Mouse (Mus musculus) limb, embryonic 14.5 days (tissue): ENCODE data around the gene Numb. TPM values are rescaled to one million over a fixed set of nuclear protein-coding genes. Genes with fewer than 3 reads are reported as not detected.
"Not testable (repeated sequence)": the region's sequence is repeated elsewhere in the genome, so short reads cannot be mapped to it uniquely, and the experiment has no call there.

Experiments
- ATAC-seq: fragments of 200-750 bp; cut with Nextera tagmentation; 2 replicates; pipeline ENCODE4 v1.8.0; 2017; ENCODE audit warnings: low read depth, moderate number of reproducible peaks, moderate TSS enrichment; ENCODE audit not compliant: low FRiP score
- DNase-seq: peaks from one replicate; pipeline ENCODE4 v3.0.0-alpha.2; 2015; ENCODE audit warnings: low spot score
- H3K27ac ChIP-seq: fragments of 300-500 bp; sonication (generic); replicated peaks from 2 replicates; pipeline ENCODE4 v1.5.1; 2014; ENCODE audit warnings: low read depth, mild to moderate bottlenecking, low read length, moderate library complexity, mixed read lengths
- H3K27me3 ChIP-seq: fragments of 300-500 bp; sonication (generic); 2 replicates; pipeline ENCODE4 v1.6.1; 2014; ENCODE audit warnings: low read length, mixed read lengths; ENCODE audit not compliant: control insufficient read depth, insufficient read depth
- H3K36me3 ChIP-seq: fragments of 300-500 bp; sonication (generic); 2 replicates; pipeline ENCODE4 v1.6.1; 2014; ENCODE audit warnings: mild to moderate bottlenecking, low read length, moderate library complexity, mixed read lengths; ENCODE audit not compliant: control insufficient read depth, insufficient read depth
- H3K4me1 ChIP-seq: fragments of 300-500 bp; sonication (generic); 2 replicates; pipeline ENCODE4 v1.6.1; 2014; ENCODE audit warnings: antibody characterized with exemption, low read length, mixed read lengths; ENCODE audit not compliant: control insufficient read depth, insufficient read depth
- H3K4me2 ChIP-seq: fragments of 300-500 bp; sonication (generic); replicated peaks from 2 replicates; pipeline ENCODE4 v1.6.1; 2014; ENCODE audit warnings: low read depth, mild to moderate bottlenecking, low read length, moderate library complexity; ENCODE audit not compliant: severe bottlenecking
- H3K4me3 ChIP-seq: fragments of 300-500 bp; sonication (generic); replicated peaks from 2 replicates; pipeline ENCODE4 v1.5.1; 2014; ENCODE audit warnings: low read length
- H3K9ac ChIP-seq: fragments of 300-500 bp; sonication (generic); 2 replicates; pipeline ENCODE4 v1.6.1; 2014; ENCODE audit warnings: mild to moderate bottlenecking, low read depth, low read length, moderate library complexity; ENCODE audit not compliant: severe bottlenecking
- H3K9me3 ChIP-seq: fragments of 300-500 bp; sonication (generic); 2 replicates; pipeline ENCODE4 v1.6.1; 2016; ENCODE audit warnings: low read length; ENCODE audit not compliant: control insufficient read depth
- POLR2A ChIP-seq: fragments of 200-500 bp; IDR thresholded peaks from 2 replicates; pipeline ENCODE4 v1.8.0; 2012; ENCODE audit warnings: inconsistent platforms, mild to moderate bottlenecking, moderate library complexity, borderline replicate concordance; ENCODE audit not compliant: insufficient read depth, insufficient read length; ENCODE audit errors: extremely low read depth
- WGBS: fragments of 180-500 bp; shearing (Covaris S2); extraction: QIAGEN DNeasy Blood & Tissue Kit; methylation state at CpG from one replicate; pipeline ENCODE4 v1.1.7; 2014; 5-methylcytosine and 5-hydroxymethylcytosine counted together
- polyA plus RNA-seq, 2 experiments: library from polyadenylated mRNA; depleted of rRNA in 1 of 2; stranded (reverse) in 1 of 2; unstranded in 1 of 2; fragments of >200 nt; fragmentation: Nextera tagmentation in 1 of 2; extraction: Ambion mirVana in 1 of 2; gene quantifications; 2 replicates each; pipeline versions ENCODE4 v1.2.1 to v1.2.3; 2012 to 2014

The Numb gene
- polyA plus RNA-seq, 2 experiments = 31.3 to 53.8 TPM

DNA sequence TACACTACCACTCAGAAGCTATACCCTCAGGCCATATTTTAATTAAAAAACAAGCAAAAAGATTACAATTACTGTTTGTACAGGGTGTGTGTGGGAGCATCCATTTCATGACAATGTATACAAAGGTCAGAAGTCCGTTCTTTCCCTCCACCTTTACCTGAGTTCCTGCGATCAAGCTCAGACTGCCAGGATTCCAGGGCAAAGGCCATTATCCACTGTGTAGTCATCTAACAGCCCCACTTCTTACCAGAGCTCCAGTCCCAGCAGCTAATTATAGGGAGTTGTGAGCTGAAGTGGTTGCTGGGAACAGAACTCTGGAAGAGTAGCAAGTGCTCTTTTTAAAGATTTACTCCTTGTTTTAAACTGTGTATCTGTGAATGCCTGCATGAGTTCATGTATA is 11.3 kb downstream of the Numb start:
- no peak overlapping the region for H3K4me2 ChIP-seq
- no peak overlapping the region for H3K9ac ChIP-seq
- DNase-seq (no peak), ATAC-seq (no peak)
- no peak overlapping the region for H3K27ac ChIP-seq
- peaks cover 7% of the 10 kb centered on the region; the same call in 1 of the 2 replicates for H3K36me3 ChIP-seq
- no peaks in the 10 kb centered on the region for H3K27me3 ChIP-seq
- WGBS = 80% methylated on average over 2 of the region's 2 CpGs
- H3K9me3 ChIP-seq = no peaks in the 10 kb centered on the region
- no peak overlapping the region for H3K4me3 ChIP-seq
- TF ChIP-seq POLR2A = no peak
- H3K4me1 ChIP-seq = 0 out of 2 replicates have a peak, but pooled peaks cover 3% of the 10 kb centered on the region

DNA sequence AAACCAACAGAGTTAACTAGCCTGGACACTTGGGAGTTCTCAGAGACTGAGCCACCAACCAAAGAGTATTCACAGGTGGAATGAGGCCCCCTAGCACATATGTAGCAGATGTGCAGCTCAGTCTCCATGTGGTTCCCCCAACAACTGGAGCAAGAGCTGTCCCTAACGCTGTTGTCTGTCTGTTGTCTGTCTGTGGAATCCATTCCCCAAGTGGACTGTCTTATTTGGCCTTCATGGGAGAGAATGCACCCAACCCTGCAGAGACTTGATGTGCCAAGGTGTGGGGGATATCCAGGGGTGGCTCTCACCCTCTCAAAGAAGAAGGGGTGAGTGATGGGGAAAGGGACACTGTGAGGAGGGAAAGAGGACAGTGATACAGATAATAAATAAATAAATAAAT is 28.8 kb downstream of the Numb start:
- Histone ChIP-seq H3K4me1 (no peaks in the 10 kb centered on the region), H3K9ac (no peak overlapping the region), H3K27ac (no peak overlapping the region), H3K27me3 (no peaks in the 10 kb centered on the region), H3K4me3 (no peak overlapping the region), H3K36me3 (no peaks in the 10 kb centered on the region; the same call in none of the 2 replicates), H3K4me2 (no peak overlapping the region), H3K9me3 (no peaks in the 10 kb centered on the region)
- DNase-seq (no peak), ATAC-seq (no peak)
- TF ChIP-seq POLR2A = no peak
- 96% methylated on average over 1 of the region's 1 CpGs for WGBS

DNA sequence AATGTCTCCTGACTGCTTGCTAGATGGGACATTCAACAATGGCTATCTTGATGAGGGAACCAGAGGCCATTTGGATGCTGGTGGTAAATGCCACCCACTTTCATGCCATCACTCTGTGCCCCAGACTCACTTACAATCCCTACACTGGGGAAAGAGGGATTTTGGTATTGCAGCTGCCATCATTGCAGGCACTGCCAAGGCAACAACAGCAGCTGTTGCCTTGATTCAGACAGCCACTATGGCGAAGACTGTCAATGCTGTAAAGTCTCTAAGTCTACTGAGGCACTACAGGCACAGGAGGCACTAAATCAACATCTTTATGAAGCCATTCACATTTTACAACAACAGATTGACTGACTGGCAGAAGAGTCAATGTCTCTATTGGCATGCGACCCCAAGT is 30.5 kb downstream of the Numb start:
- WGBS = 98% methylated on average over 2 of the region's 2 CpGs
- no peaks in the 10 kb centered on the region; the same call in none of the 2 replicates for H3K36me3 ChIP-seq
- H3K4me3 ChIP-seq = no peak overlapping the region
- H3K27me3 ChIP-seq = no peaks in the 10 kb centered on the region
- no peak for ATAC-seq
- no peak overlapping the region for H3K27ac ChIP-seq
- H3K9me3 ChIP-seq = no peaks in the 10 kb centered on the region
- no peak overlapping the region for H3K4me2 ChIP-seq
- no peak for DNase-seq
- H3K9ac ChIP-seq = no peak overlapping the region
- no peak for TF ChIP-seq POLR2A
- no peaks in the 10 kb centered on the region for H3K4me1 ChIP-seq

DNA sequence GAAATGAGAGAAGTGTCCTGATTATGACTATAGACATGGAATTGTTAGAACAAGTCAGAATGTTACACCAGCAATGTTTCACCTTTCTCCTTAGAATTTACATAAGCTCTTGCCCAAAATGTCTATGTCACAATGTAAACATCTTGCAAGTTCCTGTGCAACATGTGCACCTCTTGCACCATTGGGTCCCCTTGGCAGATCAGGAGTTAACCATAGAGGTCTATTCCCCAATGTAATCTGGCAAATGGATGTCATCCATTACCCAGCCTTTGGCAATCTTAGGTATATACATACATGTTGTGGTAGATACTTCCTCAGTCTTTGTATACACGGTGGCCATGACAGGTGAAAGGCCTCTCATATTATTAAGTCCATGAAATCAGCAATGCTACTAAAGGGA is 32.6 kb downstream of the Numb start:
- Histone ChIP-seq H3K4me1 (no peaks in the 10 kb centered on the region), H3K36me3 (no peaks in the 10 kb centered on the region; the same call in none of the 2 replicates), H3K4me3 (no peak overlapping the region), H3K9me3 (no peaks in the 10 kb centered on the region), H3K9ac (no peak overlapping the region), H3K27ac (no peak overlapping the region), H3K4me2 (no peak overlapping the region), H3K27me3 (no peaks in the 10 kb centered on the region)
- WGBS = 91% methylated on average over 1 of the region's 1 CpGs
- TF ChIP-seq POLR2A = no peak
- DNase-seq (no peak), ATAC-seq (no peak)

DNA sequence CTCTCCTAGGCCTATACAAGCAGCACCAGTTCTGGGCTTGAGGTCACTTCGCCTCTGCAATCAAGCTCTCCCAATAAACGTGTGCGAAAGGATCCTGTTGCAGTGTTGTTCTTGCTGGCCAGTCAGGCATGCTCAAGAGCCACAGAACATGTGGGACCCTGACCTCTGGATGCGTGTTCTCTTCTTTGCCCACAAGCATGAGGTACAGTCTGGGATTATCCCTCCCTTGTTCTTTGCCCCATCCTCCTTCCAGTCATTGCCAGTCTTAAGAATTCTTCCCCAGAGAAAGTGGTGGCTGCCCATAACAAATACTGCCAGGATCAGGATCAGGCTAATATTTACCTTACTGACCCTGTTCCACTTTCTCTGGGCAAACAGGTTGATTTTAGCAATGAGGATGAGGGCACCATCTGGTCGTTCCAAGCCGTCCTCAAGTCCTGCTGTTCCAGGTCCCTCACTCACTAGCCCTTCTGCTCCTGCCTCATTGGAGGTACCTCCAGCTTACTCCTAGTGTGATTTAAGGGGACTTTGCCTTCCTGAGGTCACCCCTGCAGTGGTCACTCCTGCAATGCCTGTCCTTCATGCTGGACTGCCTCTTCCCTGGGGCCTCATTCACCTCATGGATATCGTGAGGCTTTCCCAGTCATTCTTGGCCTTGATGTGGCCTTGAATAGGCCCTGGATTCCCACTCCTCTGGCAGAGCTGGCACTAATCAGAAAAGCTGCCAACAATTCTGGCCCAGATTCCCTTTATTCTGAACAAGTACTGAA is 36.0 kb downstream of the Numb start:
- no peak for ATAC-seq
- no peaks in the 10 kb centered on the region; the same call in 1 of the 2 replicates for H3K36me3 ChIP-seq
- H3K9me3 ChIP-seq = no peaks in the 10 kb centered on the region
- DNase-seq = no peak
- H3K9ac ChIP-seq = no peak overlapping the region
- H3K27me3 ChIP-seq = no peaks in the 10 kb centered on the region
- no peaks in the 10 kb centered on the region for H3K4me1 ChIP-seq
- 93% methylated on average over 7 of the region's 7 CpGs for WGBS
- H3K4me3 ChIP-seq = no peak overlapping the region
- no peak overlapping the region for H3K27ac ChIP-seq
- no peak overlapping the region for H3K4me2 ChIP-seq
- TF ChIP-seq POLR2A = no peak

DNA sequence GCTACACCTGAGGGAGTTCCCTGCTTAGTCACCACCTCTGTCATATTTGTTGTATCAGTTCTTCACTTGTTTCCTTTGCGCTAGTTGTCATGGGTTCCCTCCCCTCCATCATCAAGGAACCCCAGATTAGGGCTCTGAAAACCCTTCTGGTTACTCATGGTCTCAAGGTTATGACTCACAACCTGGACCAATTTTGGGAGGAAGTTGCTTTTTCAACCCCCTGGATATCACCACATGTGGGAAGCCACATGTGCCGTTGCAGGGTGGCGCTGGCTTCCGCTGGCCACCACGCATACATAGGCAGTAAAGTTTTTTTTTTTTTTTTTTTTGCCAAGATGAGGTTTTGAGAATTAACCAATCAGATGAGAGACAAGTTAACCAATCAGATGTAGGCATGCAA is 36.7 kb downstream of the Numb start:
- H3K4me1 ChIP-seq, H3K4me2 ChIP-seq, DNase-seq, H3K9ac ChIP-seq, ATAC-seq, H3K36me3 ChIP-seq, H3K9me3 ChIP-seq, H3K4me3 ChIP-seq, H3K27me3 ChIP-seq, H3K27ac ChIP-seq: not testable (repeated sequence)
- 91% methylated on average over 5 of the region's 5 CpGs for WGBS
